Mouse (Mus musculus) midbrain, embryonic 14.5 days (tissue): ENCODE measurements around the gene Aldh1l2. TPM values are rescaled to one million over a fixed set of nuclear protein-coding genes. Genes with fewer than 3 reads are reported as not detected.

Experiments used
- ATAC-seq: fragments of 200-750 bp; cut with Nextera tagmentation; 2 replicates; pipeline ENCODE4 v1.8.0; 2017; ENCODE audit warnings: moderate number of reproducible peaks, moderate library complexity; ENCODE audit not compliant: low FRiP score, low TSS enrichment
- DNase-seq: peaks from one replicate; pipeline ENCODE4 v3.0.0-alpha.2; 2015
- H3K27ac ChIP-seq: fragments of 300-500 bp; sonication (generic); replicated peaks from 2 replicates; pipeline ENCODE4 v1.5.1; 2014; ENCODE audit warnings: mild to moderate bottlenecking, low read depth, low read length, moderate library complexity
- H3K27me3 ChIP-seq: fragments of 300-500 bp; sonication (generic); 2 replicates; pipeline ENCODE4 v1.6.1; 2014; ENCODE audit warnings: low read length, control low read depth, mixed read lengths; ENCODE audit not compliant: control insufficient read depth, insufficient read depth
- H3K36me3 ChIP-seq: fragments of 300-500 bp; sonication (generic); 2 replicates; pipeline ENCODE4 v1.6.1; 2014; ENCODE audit warnings: low read length, control low read depth; ENCODE audit not compliant: control insufficient read depth, insufficient read depth
- H3K4me1 ChIP-seq: fragments of 300-500 bp; sonication (generic); 2 replicates; pipeline ENCODE4 v1.6.1; 2014; ENCODE audit warnings: mild to moderate bottlenecking, antibody characterized with exemption, low read length, control low read depth; ENCODE audit not compliant: control insufficient read depth, insufficient read depth
- H3K4me2 ChIP-seq: fragments of 300-500 bp; sonication (generic); 2 replicates; pipeline ENCODE4 v1.6.1; 2014; ENCODE audit warnings: mild to moderate bottlenecking, low read length, moderate library complexity
- H3K4me3 ChIP-seq: fragments of 300-500 bp; sonication (generic); replicated peaks from 2 replicates; pipeline ENCODE4 v1.5.1; 2014; ENCODE audit warnings: low read depth, low read length
- H3K9ac ChIP-seq: fragments of 300-500 bp; sonication (generic); replicated peaks from 2 replicates; pipeline ENCODE4 v1.6.1; 2014; ENCODE audit warnings: mild to moderate bottlenecking, low read length, moderate library complexity
- H3K9me3 ChIP-seq: fragments of 300-500 bp; sonication (generic); 2 replicates; pipeline ENCODE4 v1.6.1; 2016; ENCODE audit warnings: low read length, control low read depth, mixed read lengths; ENCODE audit not compliant: control insufficient read depth
- WGBS: fragments of 180-500 bp; shearing (Covaris S2); extraction: QIAGEN DNeasy Blood & Tissue Kit; methylation state at CpG from one replicate; pipeline ENCODE4 v1.1.7; 2014; 5-methylcytosine and 5-hydroxymethylcytosine counted together
- polyA plus RNA-seq: library from polyadenylated mRNA; unstranded; fragments of >200 nt; fragmentation: Nextera tagmentation; extraction: Ambion mirVana; gene quantifications from 2 replicates; pipeline ENCODE4 v1.2.1, GENCODE M21; 2014

Aldh1l2 gene
- polyA plus RNA-seq, 1 experiment from 2014 or later = 18.5 TPM

DNA sequence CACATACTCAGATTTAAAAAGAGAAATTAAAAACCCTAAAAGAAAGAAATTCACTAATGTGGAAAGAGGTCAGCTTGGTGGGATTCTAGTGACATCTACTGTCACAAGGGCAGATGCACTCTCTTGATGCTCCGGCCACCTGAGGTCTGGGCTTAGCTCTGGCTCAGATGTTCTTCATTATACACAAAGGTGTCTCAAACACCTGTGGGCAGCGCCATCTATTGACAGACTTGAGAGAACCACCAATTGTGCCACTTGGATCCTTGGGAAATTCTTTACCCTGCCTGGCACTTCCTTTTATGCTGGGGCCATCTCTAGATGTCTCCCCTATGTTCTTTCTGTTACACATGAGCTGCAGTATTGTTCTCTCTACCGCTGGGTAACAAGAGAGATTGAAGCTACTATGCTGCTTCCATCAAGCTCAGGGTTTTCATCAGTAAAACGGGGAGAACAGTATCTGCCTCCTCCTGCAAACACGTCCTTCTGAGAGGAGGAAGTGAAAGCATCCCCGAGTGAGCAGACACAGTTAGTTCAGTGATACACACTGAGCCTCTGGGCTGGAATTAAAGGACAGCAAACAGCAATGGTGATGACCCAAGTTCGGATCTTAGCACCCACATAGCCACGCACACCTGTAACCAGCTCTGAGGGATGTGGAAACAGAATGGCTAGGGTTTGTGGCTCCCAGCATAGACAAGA, 24.8 kb downstream of the Aldh1l2 start:
- DNase-seq = peak; percentile 44
- H3K9me3 ChIP-seq = no peaks in the 10 kb centered on the region
- no peak overlapping the region for H3K9ac ChIP-seq
- H3K27ac ChIP-seq = no peak overlapping the region
- H3K36me3 ChIP-seq = peaks cover 75% of the 10 kb centered on the region
- no peaks in the 10 kb centered on the region for H3K4me1 ChIP-seq
- no peak overlapping the region for H3K4me3 ChIP-seq
- 73% methylated on average over 8 of the region's 8 CpGs for WGBS
- no peaks in the 10 kb centered on the region for H3K27me3 ChIP-seq
- no peak for ATAC-seq
- no peak overlapping the region for H3K4me2 ChIP-seq

DNA sequence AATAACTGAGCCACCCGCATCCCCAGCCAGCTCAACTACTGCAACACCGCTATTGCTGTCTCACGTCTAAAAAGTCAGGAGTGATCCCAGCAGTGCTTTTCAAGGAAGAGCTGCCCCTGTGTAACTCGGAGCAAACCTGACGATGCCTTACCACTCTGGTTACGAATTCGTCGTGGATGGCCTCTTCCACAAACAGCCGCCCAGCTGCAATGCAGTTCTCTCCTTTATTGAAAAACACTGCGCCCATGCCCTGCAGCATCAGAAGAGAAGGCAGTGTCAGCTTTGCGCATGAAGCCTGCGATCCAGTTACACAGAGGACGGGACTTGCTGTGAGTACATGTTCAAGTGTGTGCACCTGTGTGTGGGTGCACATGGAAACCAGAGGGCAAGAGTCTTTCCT, 36.6 kb downstream of the Aldh1l2 start:
- no peak overlapping the region for H3K9ac ChIP-seq
- peaks cover 49% of the 10 kb centered on the region for H3K36me3 ChIP-seq
- H3K4me3 ChIP-seq = no peak overlapping the region
- H3K27me3 ChIP-seq = no peaks in the 10 kb centered on the region
- no peak overlapping the region for H3K27ac ChIP-seq
- H3K4me1 ChIP-seq = no peaks in the 10 kb centered on the region
- no peaks in the 10 kb centered on the region for H3K9me3 ChIP-seq
- ATAC-seq (no peak), DNase-seq (no peak)
- WGBS = 88% methylated on average over 13 of the region's 13 CpGs
- no peak overlapping the region for H3K4me2 ChIP-seq

GRCm38 (mm10) chr10:83490506-83490905, 43.4 kb downstream of the Aldh1l2 start:
- 89% methylated on average over 6 of the region's 6 CpGs for WGBS
- H3K4me1 ChIP-seq = no peaks in the 10 kb centered on the region
- no peaks in the 10 kb centered on the region for H3K27me3 ChIP-seq
- no peak overlapping the region for H3K4me3 ChIP-seq
- no peaks in the 10 kb centered on the region for H3K9me3 ChIP-seq
- H3K4me2 ChIP-seq = no peak overlapping the region
- DNase-seq (no peak), ATAC-seq (no peak)
- no peak overlapping the region for H3K27ac ChIP-seq
- no peak overlapping the region for H3K9ac ChIP-seq
- peaks cover 77% of the 10 kb centered on the region for H3K36me3 ChIP-seq

DNA sequence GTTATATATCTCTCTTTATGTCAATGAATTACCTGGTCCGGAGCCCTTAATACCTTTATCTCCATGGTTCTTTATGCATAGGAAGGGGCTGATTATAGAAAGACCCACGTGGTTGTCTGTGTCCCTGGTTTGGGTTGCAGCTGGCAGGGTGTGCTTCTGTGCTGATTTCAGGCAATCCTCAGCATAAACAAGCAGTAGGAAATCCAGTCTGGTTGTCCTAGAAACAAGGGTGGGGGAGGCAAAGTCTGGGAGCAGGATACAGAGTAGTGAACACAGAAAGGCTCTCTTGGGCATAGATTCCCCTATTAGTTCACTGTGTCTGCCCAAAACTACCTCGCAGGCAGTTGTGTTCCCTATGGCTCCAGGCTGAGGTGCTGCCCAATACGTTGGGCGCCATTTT, 56.7 kb downstream of the Aldh1l2 start:
- WGBS = 89% methylated on average over 5 of the region's 5 CpGs

GRCm38 (mm10) chr10:83475226-83475625, 58.7 kb downstream of the Aldh1l2 start:
- Histone ChIP-seq H3K27ac (no peak overlapping the region), H3K4me1 (no peaks in the 10 kb centered on the region), H3K4me2 (no peak overlapping the region), H3K9ac (no peak overlapping the region), H3K9me3 (no peaks in the 10 kb centered on the region), H3K4me3 (no peak overlapping the region), H3K36me3 (no peaks in the 10 kb centered on the region), H3K27me3 (no peaks in the 10 kb centered on the region)
- WGBS = 96% methylated on average over 13 of the region's 13 CpGs
- DNase-seq (no peak), ATAC-seq (no peak)

More for the DNA sequence above, 56.7 kb downstream of the Aldh1l2 start:
- H3K9ac ChIP-seq = no peak overlapping the region
- H3K4me3 ChIP-seq = no peak overlapping the region
- no peaks in the 10 kb centered on the region for H3K9me3 ChIP-seq
- H3K27me3 ChIP-seq = no peaks in the 10 kb centered on the region
- no peaks in the 10 kb centered on the region for H3K36me3 ChIP-seq
- no peaks in the 10 kb centered on the region for H3K4me1 ChIP-seq
- ATAC-seq (no peak), DNase-seq (no peak)
- H3K27ac ChIP-seq = no peak overlapping the region
- no peak overlapping the region for H3K4me2 ChIP-seq

- Histone ChIP-seq H3K9me3 (peaks cover 41% of the 10 kb centered on the region), H3K27ac (no peak overlapping the region), H3K9ac (no peak overlapping the region), H3K4me3 (no peak overlapping the region), H3K36me3 (no peaks in the 10 kb centered on the region), H3K4me2 (no peak overlapping the region), H3K27me3 (no peaks in the 10 kb centered on the region), H3K4me1 (no peaks in the 10 kb centered on the region)
- WGBS = 93% methylated on average over 3 of the region's 3 CpGs
- ATAC-seq (no peak), DNase-seq (no peak)
These were observed 76.4 kb downstream of the Aldh1l2 start for GRCm38 (mm10) chr10:83457531-83457930.

DNA sequence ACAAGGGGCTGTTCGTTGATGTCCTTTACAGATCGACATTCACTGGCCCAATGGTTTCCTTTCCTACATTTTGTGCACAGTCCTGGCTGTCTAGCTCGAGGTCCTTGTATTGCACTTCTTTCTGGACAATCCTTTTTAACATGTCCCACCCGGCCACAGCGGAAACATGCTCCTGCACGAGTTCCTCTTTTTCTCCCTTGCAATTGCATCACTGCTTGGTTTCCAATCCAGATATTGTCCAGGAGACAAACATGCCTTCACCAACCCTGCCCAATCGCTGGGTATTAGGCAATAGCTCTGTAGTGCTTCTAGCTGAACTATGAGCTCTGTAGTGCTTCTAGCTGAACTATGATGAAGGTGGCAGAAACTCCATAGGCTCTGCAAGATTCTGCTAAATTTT, 85.4 kb downstream of the Aldh1l2 start:
- no peak for ATAC-seq
- Histone ChIP-seq H3K4me1 (no peaks in the 10 kb centered on the region), H3K27me3 (no peaks in the 10 kb centered on the region), H3K9ac (no peak overlapping the region), H3K27ac (no peak overlapping the region), H3K4me3 (no peak overlapping the region), H3K9me3 (peaks cover 32% of the 10 kb centered on the region), H3K4me2 (no peak overlapping the region), H3K36me3 (no peaks in the 10 kb centered on the region)
- DNase-seq = no peak
- WGBS = 92% methylated on average over 7 of the region's 7 CpGs

Other genes with a start within 250 kb of the Aldh1l2 start
- 8.6 and 9.9 TPM in 2 replicates for gene Slc41a2, start 196.3 kb downstream of the Aldh1l2 start, polyA plus RNA-seq
- 1.0 and 1.1 TPM in 2 replicates for gene D10Wsu102e, start 173.9 kb downstream of the Aldh1l2 start, polyA plus RNA-seq
- 20.7 and 35.0 TPM in 2 replicates for gene Washc4, start 9.6 kb upstream of the Aldh1l2 start, polyA plus RNA-seq
- 27.9 and 38.7 TPM in 2 replicates for gene Appl2, start 114.6 kb upstream of the Aldh1l2 start, polyA plus RNA-seq
- 65.9 and 76.9 TPM in 2 replicates for gene 1500009L16Rik, start 188.7 kb upstream of the Aldh1l2 start, polyA plus RNA-seq